Mouse (Mus musculus) brain, embryonic 14.5 days (tissue): ENCODE measurements at regions not wholly inside any gene's neighbourhood (a gene's known extent, or its start where the extent isn't known, plus 50 kb on each side); places are given as distances from the start of the nearest gene placed in this dataset.

Experiments
- CTCF ChIP-seq: fragments of 200-500 bp; IDR thresholded peaks from 2 replicates; pipeline ENCODE4 v1.5.1; 2012; ENCODE audit warnings: inconsistent platforms, mild to moderate bottlenecking, moderate library complexity, borderline replicate concordance; ENCODE audit not compliant: insufficient read depth, insufficient read length; ENCODE audit errors: extremely low read depth
- POLR2A ChIP-seq: fragments of 200-500 bp; IDR thresholded peaks from 2 replicates; pipeline ENCODE4 v1.6.1; 2012; ENCODE audit warnings: mild to moderate bottlenecking, inconsistent platforms, borderline replicate concordance; ENCODE audit not compliant: poor library complexity, insufficient read depth, insufficient read length, severe bottlenecking; ENCODE audit errors: extremely low read depth

GRCm38 (mm10) chr13:42554961-42555360, 125.5 kb upstream of the Phactr1 start:
- no peak for TF ChIP-seq POLR2A
- TF ChIP-seq CTCF = no peak
